Comparison of ENCODE assay signal across 20 mouse cellular contexts in genomic region chr5:35399704-35400320, GRCm38 (mm10). TPM values are rescaled to one million over a fixed set of nuclear protein-coding genes. Genes with fewer than 3 reads are reported as not detected.
DNase-seq lines count a peak whose midpoint lies in the region; ATAC-seq and TF ChIP-seq lines count a peak whose summit lies in the region.
"Had no signal": no experiment of that assay in that cellular context is flagged by ENCODE, and none has a peak within 500 bp of the region (broad histone marks: within the 10 kb centered on the region; RNA-seq: fewer than 3 reads in every experiment).

No protein-coding gene starts in this region.

- peak overlapping the region; percentile 23; the same call in 1 of the 2 replicates for H3K4me2 ChIP-seq in limb, embryonic 13.5 days (replicated peaks)

- H3K27ac ChIP-seq in heart, embryonic 10.5 days, result no peak overlapping the region
- no peak overlapping the region for H3K27ac ChIP-seq in limb, embryonic 13.5 days

- TF ChIP-seq CTCF in E14TG2a.4 (conservative IDR thresholded peaks at IDR 0.05; ENCODE audit: low read length), result no peak

- peaks cover 100% of the 10 kb centered on the region for H3K27me3 ChIP-seq in heart, embryonic 10.5 days (ENCODE audit: insufficient read depth, poor library complexity, severe bottlenecking)
- peaks cover 95% of the 10 kb centered on the region for H3K27me3 ChIP-seq in E14TG2a.4 (ENCODE audit: insufficient read depth, low read length)
- H3K27me3 ChIP-seq in limb, embryonic 13.5 days, result peaks cover 98% of the 10 kb centered on the region

- ATAC-seq in limb, embryonic 13.5 days (ENCODE audit: low FRiP score, low read depth), result no peak

- H3K36me3 ChIP-seq in heart, embryonic 10.5 days, result no peaks in the 10 kb centered on the region
- H3K36me3 ChIP-seq in E14TG2a.4 (ENCODE audit: insufficient read depth, low read length), result no peaks in the 10 kb centered on the region
- no peaks in the 10 kb centered on the region for H3K36me3 ChIP-seq in limb, embryonic 13.5 days

- peak overlapping the region; percentile 13; the same call in 1 of the 2 replicates for H3K4me3 ChIP-seq in heart, embryonic 10.5 days
- 0 out of 2 replicates have a peak overlapping the region, but pooled peaks have one; percentile 17 for H3K4me3 ChIP-seq in E14TG2a.4 (replicated peaks; ENCODE audit: low read length)
- H3K4me3 ChIP-seq in limb, embryonic 13.5 days, result no peak overlapping the region; the same call in 1 of the 2 replicates

- H3K4me1 ChIP-seq in heart, embryonic 10.5 days, result peaks cover 21% of the 10 kb centered on the region
- peaks cover 17% of the 10 kb centered on the region for H3K4me1 ChIP-seq in E14TG2a.4 (replicated peaks; ENCODE audit: low read depth, low read length)
- peaks cover 22% of the 10 kb centered on the region for H3K4me1 ChIP-seq in limb, embryonic 13.5 days

- no peak overlapping the region for H3K9ac ChIP-seq in limb, embryonic 13.5 days

- no peak for DNase-seq in heart, embryonic 10.5 days (ENCODE audit: low spot score)
- no peak for DNase-seq in heart, postnatal 4 days
- DNase-seq in R1 (ENCODE audit: low read depth, low spot score), result peak; percentile 24
- DNase-seq in adrenal gland, postnatal 4 days (ENCODE audit: low spot score in 2 of 2), result no peak
- no peak for DNase-seq in layer of hippocampus, adult 11-12 months (ENCODE audit: low spot score)
- DNase-seq: adrenal gland, adult 8-10 months; kidney, postnatal 25 days; right cerebral cortex, postnatal 14 days; thymus, postnatal 25 days had no signal

- under 1% methylated on average over 48 of the region's 48 CpGs for WGBS in heart, embryonic 10.5 days
- WGBS in limb, embryonic 13.5 days, result under 1% methylated on average over 48 of the region's 48 CpGs

- H3K9me3 ChIP-seq in heart, embryonic 10.5 days, result no peaks in the 10 kb centered on the region
- H3K9me3 ChIP-seq in E14TG2a.4 (ENCODE audit: low read length), result no peaks in the 10 kb centered on the region
- no peaks in the 10 kb centered on the region for H3K9me3 ChIP-seq in limb, embryonic 13.5 days

RNA-seq across cellular contexts. Expression of gene Hmx1, which starts 10.9 kb away (rescaled TPM):
- polyA plus RNA-seq in heart, embryonic 10.5 days (2016; fragmentation: Nextera tagmentation; extraction: Ambion mirVana), result 0.30 and 0.41 TPM in 2 replicates
- total RNA-seq in heart, postnatal 4 days (2021), result not detected
- polyA plus RNA-seq in limb, embryonic 13.5 days (2015; fragmentation: Nextera tagmentation; extraction: Ambion mirVana), result 0.11 TPM in 1 of 2 replicates, not detected in the other
- total RNA-seq in adrenal gland, postnatal 4 days (2021), result 10 to 100 TPM in 1 of 2 experiments, 1 to 10 TPM in 1; 4.5 to 10.1 TPM
- total RNA-seq: adrenal gland, adult 8-10 months; common myeloid progenitor, adult 5-6 weeks; left cerebral cortex, adult 18-20 months; liver, adult 2 months; megakaryocyte-erythroid progenitor cell, adult 5-6 weeks; neutrophil, adult 5-6 weeks had no signal
- polyA plus RNA-seq: gonadal fat pad, adult 2 months; heart, postnatal 0 days; intestine, embryonic 14.5 days; liver, adult 2 months; lung, embryonic 16.5 days had no signal

Comparison
In these comparisons a context has a peak if more than half of its experiments do, and no peak if none do; other contexts are left out.
1. RNA of gene Hmx1, which starts 10.9 kb away (total RNA-seq): 4.5 to 10.1 TPM in adrenal gland, postnatal 4 days; not detected in heart, postnatal 4 days; every median in the first group is over 4 times any median in the second.